Mouse (Mus musculus) mouse embryonic stem cell (cell line): ENCODE data around the gene Ywhaq.

ENCODE experiments used
- in situ Hi-C, 2 experiments: fragments of 300-500 bp; cut with MboI; formaldehyde crosslinking; loops; 1 replicate in 1 of 2; 3 replicates in 1 of 2; pipeline ENCODE4 v1.14.3; 2019 to 2020; ENCODE audit warnings: low sequenced_read_pairs in 2 of 2, low pct_unique_long_range_greater_than_20kb in 1 of 2, mixed read lengths in 1 of 2; ENCODE audit not compliant: unreplicated experiment in 1 of 2

The Ywhaq gene

DNA sequence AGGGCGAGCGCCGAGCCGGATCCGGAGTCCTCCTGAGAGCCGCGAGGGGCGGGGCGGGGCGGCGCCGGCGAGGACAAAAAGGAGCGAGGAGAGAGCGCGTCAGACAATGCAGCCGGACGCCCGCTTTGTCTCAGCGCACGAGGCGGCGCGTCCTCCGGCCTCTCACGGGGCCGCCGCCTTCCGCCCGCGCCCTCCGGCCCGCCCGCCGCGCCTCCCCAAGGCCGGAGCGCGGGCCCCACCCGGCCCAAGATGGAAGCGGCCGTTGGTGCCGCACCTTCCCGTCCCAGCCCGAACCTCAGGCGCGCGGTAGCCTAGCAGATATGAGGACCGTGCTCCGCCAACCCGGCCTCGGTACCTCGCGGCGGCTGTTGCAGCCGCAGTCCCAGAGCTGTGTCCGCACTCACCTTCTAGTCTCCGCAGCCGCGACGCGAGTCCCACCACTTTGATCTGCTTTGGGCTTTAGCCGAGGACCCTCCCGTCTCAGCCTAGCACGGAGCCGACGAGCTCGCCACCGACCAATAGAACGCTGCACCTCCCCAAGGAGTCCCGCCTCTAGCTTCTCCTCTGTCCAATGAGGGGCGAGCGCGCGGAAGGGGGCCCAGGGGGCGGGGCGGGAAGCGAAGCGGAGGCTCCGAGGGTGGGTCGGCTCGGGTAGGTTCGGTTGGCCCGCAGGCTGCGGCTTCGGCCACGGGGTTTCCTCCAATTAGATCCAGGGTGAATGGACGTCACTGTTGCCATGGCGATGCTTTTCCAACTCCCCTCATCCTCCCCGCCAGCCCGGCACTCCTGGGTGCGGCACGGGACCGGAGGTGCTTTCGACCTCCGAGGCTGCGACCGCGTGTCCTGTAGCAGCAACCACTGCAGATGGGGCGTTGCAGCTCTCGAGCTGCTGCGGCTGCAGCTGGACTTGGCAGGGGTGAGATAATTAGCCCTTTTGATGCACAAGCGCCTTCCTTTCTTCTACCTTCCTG lies at the start of gene Ywhaq:
Ywhaq (minus strand) TSS at position 538 of the 971 bp plus-strand sequence.
- in situ Hi-C loops: no loop called here

DNA sequence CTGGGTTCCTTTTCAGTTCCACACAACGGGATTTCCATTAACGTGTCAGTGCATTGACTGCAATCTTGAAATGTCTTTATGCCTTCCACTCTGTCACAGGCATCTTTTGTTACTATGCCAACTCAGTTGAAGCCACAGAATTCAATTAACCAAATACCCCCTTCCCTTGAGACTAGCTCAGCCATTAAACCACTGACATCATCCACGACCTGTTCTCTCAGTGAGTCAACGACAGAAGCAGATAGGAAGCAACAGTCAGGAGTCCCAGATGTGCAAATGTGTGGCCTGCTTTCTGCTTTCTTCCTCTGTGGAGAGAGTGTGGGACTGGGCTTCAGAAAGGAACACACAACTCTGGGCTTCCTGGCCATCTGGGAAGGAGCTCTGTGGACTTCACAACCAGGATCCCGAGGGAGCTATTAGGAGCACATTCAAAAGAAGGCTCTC lies 46.0 kb upstream of the Ywhaq start:
- in situ Hi-C loops: no loop called here

DNA sequence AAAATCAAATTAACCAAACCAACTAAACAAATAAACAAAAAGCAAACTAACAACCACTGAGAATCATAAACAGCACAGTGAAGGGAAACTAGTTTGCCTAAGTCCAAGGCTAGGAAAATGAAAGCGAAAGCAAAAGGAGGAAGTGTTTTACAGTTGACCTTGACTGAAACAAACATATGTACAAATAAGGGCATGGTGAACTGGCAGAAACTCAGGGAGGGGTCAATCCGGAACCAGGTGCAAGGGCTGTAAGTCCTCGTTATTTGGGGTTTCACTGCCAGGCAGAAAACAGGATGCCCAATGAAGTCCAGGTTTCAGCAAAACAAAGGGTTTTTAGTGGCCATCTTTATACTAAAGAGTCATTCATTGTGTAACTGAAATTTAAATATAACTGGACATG lies 45.2 kb upstream of the Ywhaq start:
- in situ Hi-C loops: no loop called here

DNA sequence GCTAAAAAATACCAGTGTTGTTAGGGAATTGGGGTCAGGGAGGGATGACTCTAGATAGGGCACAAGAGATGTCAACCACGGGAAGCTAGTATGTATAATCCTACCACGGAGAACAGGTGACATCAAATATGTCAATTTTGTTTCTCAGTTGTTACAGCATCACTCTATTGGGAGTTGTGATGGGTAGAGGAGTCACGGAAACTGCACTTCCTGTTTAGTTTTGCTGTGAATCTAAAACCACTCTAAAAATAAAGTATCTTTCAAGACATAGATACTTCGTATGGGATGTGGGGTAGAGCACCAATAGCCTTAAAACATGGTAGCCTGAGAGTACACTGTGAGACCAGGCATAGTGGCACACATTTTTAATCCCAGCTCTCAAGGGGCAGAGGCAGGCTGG lies 42.2 kb upstream of the Ywhaq start:
- in situ Hi-C loops: no loop called here

DNA sequence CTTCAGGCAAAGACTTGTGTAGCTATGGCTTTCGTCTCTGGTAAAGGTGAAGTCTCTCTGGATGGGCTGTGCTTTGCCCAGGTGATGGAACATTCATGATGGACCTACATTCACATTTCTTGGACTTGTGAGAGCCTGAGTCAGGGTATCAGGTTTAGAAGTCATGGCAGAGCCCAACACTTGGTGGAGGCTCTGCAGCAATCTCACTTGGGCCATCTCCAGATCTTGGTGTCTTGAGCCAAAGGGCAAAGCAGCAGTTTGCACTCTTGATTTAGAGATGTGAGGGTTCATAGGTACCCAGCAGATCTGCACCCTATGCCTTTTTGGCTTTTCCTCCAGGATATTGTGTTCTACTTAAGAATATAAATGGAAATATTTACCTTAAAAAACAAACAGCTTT lies 38.6 kb upstream of the Ywhaq start:
- in situ Hi-C loops: no loop called here

DNA sequence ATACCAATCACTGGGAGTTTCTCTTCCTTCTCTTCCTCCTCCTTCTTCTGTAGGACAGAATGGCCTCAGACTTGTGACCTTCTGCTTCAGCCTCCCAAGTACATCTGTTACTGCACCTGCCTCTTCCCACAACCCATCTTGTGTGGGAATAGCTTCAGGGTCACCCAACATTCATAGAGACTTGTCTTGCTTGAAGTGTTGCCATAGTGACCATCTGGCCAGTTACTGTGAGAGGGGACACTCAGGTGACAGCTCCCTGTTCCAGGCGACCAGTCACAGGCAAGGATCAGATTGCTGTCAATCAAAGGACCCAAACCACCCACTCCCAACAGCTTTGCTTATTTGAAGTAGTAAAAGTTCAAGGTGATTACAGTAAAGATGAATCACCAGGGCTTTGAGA lies 34.3 kb upstream of the Ywhaq start:
- in situ Hi-C loops: no loop called here

DNA sequence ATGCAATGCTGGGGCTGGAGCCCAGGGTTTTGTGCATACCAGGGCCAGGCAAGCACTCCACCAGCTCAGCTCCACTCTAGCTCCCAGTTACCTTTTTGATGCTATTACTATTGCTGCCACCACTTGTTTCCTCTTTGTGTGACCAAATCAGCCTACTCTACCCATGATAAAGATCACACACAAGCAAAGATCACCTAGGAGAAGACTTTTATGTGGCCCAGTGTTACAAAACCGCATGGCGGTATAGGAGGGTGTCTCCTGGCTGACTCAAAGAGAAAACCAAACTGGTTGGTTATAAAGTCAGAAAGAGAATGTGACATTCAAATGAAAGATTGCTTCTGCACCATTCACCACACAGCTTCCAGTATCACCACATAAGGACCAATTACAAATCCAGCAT lies 33.9 kb upstream of the Ywhaq start:
- in situ Hi-C loops: no loop called here

DNA sequence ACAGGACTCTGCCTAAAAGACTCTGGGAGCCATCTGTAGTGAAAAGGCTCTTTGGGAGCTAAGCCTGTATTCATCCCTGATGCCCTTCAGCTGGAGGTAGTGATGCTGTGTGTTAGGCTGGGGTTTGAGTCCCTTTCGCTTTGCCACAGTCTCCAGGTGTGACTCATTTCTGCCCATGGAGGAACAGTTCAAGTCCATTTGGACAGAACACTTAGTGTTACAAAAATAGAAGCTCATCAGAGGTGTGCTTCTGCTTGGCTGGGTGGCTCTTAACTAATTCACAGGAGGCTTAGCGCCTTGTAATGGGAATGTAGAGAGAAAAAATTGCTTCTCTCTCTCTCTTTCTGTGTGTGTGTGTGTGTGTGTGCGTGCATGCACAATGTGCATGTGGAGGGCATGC lies 26.3 kb upstream of the Ywhaq start:
- in situ Hi-C loops: no loop called here

DNA sequence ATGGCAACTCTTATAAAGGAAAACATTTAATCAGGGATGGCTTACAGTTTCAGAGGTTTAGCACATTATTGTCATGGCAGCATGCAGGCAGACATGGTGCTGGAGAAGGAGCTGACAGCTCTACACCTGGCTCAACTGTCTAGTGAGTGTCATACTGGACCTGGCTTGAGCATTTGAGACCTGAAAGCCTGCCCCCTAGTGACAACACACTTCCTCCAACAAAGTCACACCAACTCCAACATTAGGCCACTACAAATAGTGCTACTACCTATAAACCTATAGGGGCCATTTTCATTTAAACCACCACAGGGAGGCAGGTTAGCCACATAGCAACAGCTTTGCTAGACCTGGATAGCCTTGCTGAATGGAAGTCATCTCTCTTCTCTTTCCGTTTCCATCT lies 24.4 kb upstream of the Ywhaq start:
- in situ Hi-C loops: no loop called here

DNA sequence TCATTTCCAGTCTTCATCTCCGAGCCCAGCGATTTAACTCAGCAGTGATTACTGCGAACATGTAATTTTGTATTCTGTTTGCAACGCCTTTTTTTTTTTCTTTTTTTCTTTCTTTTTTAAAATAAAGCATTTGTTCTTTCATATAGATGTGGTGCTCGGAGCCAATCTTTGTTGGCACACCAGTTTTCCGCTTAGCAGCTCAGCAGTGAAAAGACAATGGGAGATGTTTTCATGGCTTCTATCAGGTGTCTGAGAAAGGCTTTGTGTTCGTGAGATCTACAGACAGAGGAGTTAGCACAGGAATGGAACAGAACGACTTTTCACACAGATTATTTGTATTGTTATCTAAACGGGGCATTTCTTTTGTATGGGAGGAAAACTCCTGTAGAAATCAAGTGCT lies 22.0 kb upstream of the Ywhaq start:
- in situ Hi-C loops: no loop called here

DNA sequence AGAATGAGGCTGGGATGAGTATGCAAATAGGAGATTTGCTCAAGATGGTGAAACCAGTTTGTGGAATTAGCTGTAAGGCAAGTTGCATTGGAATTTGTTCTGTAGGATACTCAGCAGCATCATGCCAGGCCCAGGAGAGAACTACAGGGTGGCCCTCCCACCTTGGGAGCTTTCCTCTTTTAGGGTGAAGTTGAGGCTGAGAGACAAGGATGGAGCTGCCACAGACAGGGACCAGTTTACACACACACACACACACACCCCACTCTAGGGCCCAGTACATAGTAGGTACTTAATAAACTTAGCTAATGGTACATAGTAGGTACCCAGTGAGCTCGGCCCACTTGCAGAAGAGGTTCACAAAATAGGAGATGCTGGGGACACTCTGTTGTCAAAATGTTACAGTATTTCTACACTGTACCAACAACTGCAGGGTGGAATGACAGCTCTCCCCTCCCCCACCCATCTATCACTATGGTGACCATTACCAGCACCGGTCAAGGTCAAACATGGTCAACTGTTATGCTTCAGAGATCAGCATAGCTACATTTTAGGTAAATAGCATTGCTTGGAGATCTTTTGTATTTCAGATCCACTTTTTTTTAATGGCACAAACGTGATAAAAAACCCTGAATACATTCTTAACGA lies 21.4 kb upstream of the Ywhaq start:
- in situ Hi-C loops: no loop called here

DNA sequence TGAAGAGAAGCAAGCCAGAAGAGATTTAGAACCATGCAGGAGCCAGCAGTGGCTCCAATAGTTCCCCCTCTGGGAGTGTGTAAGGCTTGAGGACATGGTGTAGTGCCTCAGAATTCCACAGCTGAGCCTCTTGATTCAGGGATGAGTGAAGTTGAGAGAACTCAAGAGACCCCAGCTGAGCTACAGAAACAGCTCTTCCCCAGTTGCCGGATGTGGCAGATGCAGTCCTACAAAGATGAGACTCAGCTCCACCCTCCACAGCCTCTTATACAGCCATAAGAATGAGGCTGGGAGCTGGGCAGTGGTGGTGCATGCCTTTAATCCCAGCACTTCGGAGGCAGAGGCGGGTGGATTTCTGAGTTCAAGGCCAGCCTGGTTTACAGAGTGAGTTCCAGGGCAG lies 20.9 kb upstream of the Ywhaq start:
- in situ Hi-C loops: no loop called here

DNA sequence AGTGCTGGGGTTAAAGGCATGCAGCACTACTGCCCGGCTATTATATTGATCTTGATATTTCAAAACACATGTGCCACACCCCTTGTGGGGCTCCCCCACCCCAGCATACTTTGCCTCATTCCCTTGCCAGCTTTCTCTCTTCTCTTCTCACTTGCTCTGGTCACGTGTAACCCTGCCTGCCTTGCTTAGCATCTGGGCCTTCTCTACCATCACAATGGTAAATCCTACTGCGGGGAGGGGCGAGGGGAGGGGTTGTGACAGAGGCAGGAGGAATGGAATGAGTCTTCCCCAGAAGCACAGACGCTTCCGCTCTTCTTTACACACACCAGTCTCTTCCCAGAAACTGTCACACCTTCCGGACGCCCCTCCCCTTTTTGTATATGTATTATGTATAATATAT lies 14.5 kb upstream of the Ywhaq start:
- in situ Hi-C loops: no loop called here

DNA sequence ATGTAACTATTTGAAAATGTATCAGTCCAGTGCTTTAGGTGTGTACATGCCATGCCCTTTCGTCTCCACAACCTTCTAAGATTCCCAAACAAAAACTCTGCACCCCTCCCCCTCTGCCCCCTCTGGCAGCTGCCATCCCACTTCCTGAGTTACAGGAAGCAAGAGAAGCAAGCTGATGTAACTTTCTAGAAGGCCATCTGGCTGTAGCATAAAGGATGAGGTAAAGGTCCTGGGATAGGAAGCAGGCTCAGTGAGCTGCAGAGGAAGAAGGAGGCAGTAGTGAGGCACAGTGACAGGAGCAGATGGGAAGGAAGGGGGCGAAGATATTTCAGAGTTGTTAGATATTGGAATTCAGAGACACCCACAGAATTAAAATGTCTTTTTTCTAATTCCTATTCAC lies 13.6 kb upstream of the Ywhaq start:
- in situ Hi-C loops: no loop called here

DNA sequence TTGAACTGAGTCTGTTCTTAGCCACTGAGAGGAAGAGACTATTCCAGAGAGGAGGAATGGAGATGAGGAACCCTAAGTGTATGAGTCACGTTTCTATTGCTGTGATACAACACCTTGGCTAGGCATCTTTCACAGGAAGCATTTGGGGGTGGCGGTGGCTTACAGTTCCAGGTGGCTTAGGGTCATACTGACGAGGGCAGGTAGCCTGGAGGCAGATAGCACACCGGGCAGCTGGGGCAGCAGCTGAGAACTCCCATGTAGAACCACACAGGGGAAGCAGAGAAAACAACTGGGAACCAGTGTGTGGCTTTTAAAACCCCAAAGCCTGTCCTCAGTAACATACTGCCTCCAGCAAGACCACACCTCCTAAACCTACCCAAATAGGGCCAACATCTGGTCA lies 12.7 kb upstream of the Ywhaq start:
- in situ Hi-C loops: no loop called here

DNA sequence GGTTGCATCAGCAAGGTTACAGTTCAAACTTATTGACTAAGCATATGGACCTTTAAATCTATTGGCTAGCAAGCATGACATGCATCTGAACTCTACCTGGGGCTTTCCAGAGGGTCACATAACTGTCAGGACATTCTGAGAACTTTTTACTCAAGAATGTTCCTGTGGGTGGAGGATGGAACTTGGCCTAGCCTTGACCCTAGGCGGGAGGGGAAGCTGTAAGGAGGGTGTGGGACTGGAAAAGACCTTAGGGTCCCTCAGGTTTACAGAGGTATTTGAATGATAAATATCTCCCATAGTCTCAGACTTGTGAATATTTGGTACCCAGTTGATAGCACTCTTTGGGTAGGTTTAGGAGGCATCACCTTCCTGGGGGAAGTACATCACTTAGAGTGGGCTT lies 11.6 kb upstream of the Ywhaq start:
- in situ Hi-C loops: no loop called here

DNA sequence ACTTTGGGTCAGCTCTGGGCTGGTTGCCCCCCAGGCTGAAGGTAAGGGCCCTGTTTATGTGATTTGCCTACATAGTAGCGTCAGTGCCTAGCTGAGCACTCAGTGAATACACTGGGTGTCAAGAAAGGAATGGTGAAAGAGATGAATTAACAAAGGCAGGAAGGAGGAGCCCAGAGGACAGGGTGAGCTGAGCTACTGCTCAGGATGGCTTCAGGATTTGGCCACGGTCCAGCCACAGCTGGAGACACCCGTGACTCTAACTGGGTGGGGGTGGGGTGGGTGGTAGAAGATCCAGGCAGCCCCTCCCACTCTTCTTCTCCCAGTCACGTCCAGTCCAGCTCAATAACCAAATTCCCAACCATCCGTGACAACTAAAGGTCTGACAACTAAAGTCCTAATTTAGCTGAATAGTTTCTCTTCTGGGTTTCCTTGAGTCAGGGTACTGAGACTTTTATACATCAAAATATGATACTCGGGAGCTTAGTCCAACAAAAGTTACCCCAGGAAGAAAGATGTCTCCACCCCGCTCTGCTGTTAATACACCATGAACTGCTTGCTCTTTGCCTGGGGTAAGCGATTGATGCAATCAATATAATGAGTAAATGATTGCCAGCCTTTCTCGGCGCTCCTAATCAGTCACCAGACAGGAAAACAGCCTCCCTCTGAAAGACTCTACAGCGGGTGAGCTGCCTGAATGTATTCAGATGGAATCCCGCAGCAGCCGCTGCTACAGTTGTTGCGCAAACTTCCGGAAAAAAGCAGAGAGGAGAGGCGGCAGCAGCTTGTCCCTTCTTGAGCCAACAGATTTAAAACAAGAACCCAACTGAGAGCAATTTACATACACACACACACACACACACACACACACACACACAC lies 8.9 kb upstream of the Ywhaq start:
- in situ Hi-C loops: no loop called here

DNA sequence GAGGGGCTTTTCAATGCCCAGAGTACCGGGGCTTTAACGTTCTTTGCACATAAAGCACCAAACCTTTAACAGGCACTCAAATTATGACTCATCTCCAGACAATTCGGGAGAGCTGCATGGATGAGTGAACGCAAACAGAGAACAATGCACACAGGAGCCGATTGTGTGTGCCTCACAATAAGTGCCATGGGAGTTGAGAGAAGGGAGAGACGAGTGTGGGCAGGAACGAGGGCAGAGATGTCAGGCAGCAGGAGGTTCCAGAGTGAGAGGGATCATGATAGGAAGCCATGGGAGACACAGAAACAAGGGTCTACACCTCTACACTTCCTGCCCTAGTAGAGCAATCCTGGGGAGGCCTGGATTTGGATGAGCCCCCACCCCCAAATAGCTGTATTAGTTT lies 7.2 kb upstream of the Ywhaq start:
- in situ Hi-C loops: no loop called here

DNA sequence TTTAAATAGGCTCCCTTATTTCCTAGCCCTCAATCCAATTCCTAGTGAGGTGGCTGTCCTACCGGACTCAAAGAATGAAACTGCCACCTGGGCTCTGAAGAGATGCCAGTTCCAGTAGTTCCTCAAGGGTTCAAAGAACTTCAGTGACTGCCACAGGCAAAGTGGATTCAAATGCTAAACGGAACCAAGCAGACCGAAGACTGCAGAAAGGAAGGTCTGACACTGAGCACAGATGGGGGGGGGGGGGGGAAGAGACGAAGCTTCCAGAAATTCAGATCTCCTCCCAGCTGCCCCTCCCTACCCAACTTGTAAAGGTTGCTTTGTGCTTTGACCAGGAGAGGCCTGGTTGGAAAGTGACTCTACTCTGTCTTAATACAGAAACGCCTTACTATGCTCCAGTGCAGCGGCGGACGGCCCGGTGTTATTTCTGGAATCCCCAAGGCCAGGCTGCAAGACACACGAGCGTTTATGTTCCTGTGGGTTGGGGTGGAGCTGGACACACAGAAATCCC lies 1.2 kb upstream of the Ywhaq start:
- in situ Hi-C loops: no loop called here
